Comparison of ENCODE assay signal across 8 mouse cellular contexts in the genomic region with DNA sequence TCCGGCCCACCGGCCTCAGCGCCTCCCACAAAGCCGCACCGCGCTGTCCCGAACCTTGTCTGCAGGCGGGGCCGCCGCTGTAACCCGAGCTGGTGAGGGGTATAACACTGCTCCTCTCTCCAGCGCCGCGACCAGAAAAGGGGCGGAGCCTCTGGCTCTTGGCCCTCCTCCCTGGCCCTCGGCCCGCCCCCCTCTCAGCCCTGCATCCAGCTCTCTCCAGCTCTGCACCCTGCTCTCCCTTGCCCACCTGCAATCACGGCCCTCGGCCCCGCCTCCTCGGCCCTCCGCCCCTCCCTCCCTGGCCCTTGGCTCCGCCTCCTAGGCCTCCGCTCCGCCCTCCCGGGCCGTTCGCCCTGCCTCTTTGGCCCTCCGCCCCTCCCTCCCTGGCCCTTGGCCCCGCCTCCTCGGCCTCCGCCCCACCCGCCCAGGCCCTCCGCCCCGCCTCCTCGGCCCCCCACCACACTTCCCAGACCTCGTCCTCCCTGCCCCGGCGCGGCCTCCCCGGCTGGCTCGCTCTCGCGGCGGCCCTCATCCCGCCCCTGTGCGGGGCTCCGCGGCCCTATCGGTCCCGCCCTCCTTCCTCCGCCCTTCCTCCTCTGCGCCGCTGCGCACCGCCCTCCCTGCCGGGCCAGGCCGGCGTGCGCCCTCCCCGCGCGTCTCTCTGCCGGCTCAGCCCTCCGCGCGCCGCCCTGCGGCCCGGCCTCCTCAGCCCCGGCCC. TPM values are rescaled to one million over a fixed set of nuclear protein-coding genes. Genes with fewer than 3 reads are reported as not detected.
A peak's percentile ranks its signal among the peaks of the same experiment; 100 is the strongest.
DNase-seq lines count a peak whose midpoint lies in the region; ATAC-seq lines count a peak whose summit lies in the region.

A gene (plus strand): TSS at position 617 of the 718 bp plus-strand sequence.

- peak; percentile 86 for DNase-seq in adrenal gland, adult 8-10 months
- peak; percentile 94 for DNase-seq in embryo, embryonic 10.5 days (ENCODE audit: low spot score)
- peak; percentile 88 to 91 for DNase-seq in gastrocnemius, postnatal 4 days (ENCODE audit: low spot score in 2 of 2)
- DNase-seq in left cerebral cortex, postnatal 36 days (ENCODE audit: low spot score in 2 of 2) = peak; percentile 76 to 77
- DNase-seq in midbrain, embryonic 10.5 days (ENCODE audit: low spot score) = peak; percentile 96
- peak; percentile 60 to 64 for DNase-seq in right cerebral cortex, postnatal 36 days (ENCODE audit: low spot score in 2 of 2)
- DNase-seq in yolk sac, embryonic 10.5 days (ENCODE audit: low spot score) = peak; percentile 96

- H3K27ac ChIP-seq in intestine, embryonic 15.5 days = peak within 1 kb of the TSS; percentile 83
- H3K27ac ChIP-seq in midbrain, embryonic 10.5 days (replicated peaks) = peak within 1 kb of the TSS; percentile 86

- peak; percentile 98 for ATAC-seq in intestine, embryonic 15.5 days

- no peaks in the 10 kb centered on the region for H3K9me3 ChIP-seq in intestine, embryonic 15.5 days
- H3K9me3 ChIP-seq in midbrain, embryonic 10.5 days (replicated peaks) = no peaks in the 10 kb centered on the region

- H3K36me3 ChIP-seq in intestine, embryonic 15.5 days = no peaks in the 10 kb centered on the region
- H3K36me3 ChIP-seq in midbrain, embryonic 10.5 days = 0 out of 2 replicates have a peak, but pooled peaks cover 6% of the 10 kb centered on the region

- peak within 1 kb of the TSS; percentile 77 for H3K4me3 ChIP-seq in intestine, embryonic 15.5 days (replicated peaks)
- H3K4me3 ChIP-seq in midbrain, embryonic 10.5 days = peak within 1 kb of the TSS; percentile 77

- H3K4me2 ChIP-seq in intestine, embryonic 15.5 days (replicated peaks) = peak within 1 kb of the TSS; percentile 89

- WGBS in intestine, embryonic 15.5 days = under 1% methylated on average over 55 of the region's 71 CpGs
- WGBS in midbrain, embryonic 10.5 days = under 1% methylated on average over 56 of the region's 71 CpGs

- H3K9ac ChIP-seq in intestine, embryonic 15.5 days = peak within 1 kb of the TSS; percentile 77

- 0 out of 2 replicates have a peak, but pooled peaks cover 6% of the 10 kb centered on the region for H3K4me1 ChIP-seq in intestine, embryonic 15.5 days (replicated peaks)
- H3K4me1 ChIP-seq in midbrain, embryonic 10.5 days = peaks cover 26% of the 10 kb centered on the region

- intact Hi-C loops in left cerebral cortex, postnatal 36 days (cut with DNase I) = loop anchor here (5.0 to 10.0 kb wide), 2 partner anchors 59 to 529 kb away; no protein-coding TSS in a partner anchor

- H3K27me3 ChIP-seq in intestine, embryonic 15.5 days (replicated peaks) = no peaks in the 10 kb centered on the region
- peaks cover 13% of the 10 kb centered on the region for H3K27me3 ChIP-seq in midbrain, embryonic 10.5 days (ENCODE audit: low read depth, poor library complexity, severe bottlenecking)

RNA-seq across cellular contexts. Expression of the gene that starts here (rescaled TPM):
- 10 to 100 TPM; 72.3 to 88.2 (median 80.0) TPM for total RNA-seq in adrenal gland, adult 8-10 months (2022)
- 10 to 100 TPM; 55.0 to 55.6 TPM for total RNA-seq in gastrocnemius, postnatal 4 days (2021)
- polyA plus RNA-seq in intestine, embryonic 15.5 days (2015; fragmentation: Nextera tagmentation; extraction: Ambion mirVana) = 4.7 TPM in 2 replicates
- 10 to 100 TPM; 18.9 to 24.7 TPM for total RNA-seq in left cerebral cortex, postnatal 36 days (2021)
- 3.0 and 3.6 TPM in 2 replicates for polyA plus RNA-seq in midbrain, embryonic 10.5 days (2016; fragmentation: Nextera tagmentation; extraction: Ambion mirVana)

Comparison
In these comparisons a context has a peak if more than half of its experiments do, and no peak if none do; other contexts are left out.
1. Peak in every context shown above with its lines: DNase-seq, ATAC-seq, H3K4me3 ChIP-seq and H3K27ac ChIP-seq.